Mouse (Mus musculus) left cerebral cortex, postnatal 36 days (tissue): Measurements from ENCODE around the gene Snx30. TPM values are rescaled to one million over a fixed set of nuclear protein-coding genes. Genes with fewer than 3 reads are reported as not detected.

ENCODE experiments used
- DNase-seq, 2 experiments: peaks; one replicate each; pipeline ENCODE4 v3.0.0; 2021 to 2022; ENCODE audit warnings: low spot score in 2 of 2, mixed read lengths in 1 of 2
- intact Hi-C: fragments of 180-260 bp; cut with DNase I; formaldehyde crosslinking; loops from one replicate; pipeline ENCODE4 v1.15.1; 2025
- total RNA-seq, 2 experiments: library from RNA; stranded (reverse); gene quantifications; 2 replicates each; pipeline ENCODE4 v1.2.3; 2021

Gene Snx30
- total RNA-seq, 2 experiments from 2014 or later: 31.8 to 33.8 TPM

DNA sequence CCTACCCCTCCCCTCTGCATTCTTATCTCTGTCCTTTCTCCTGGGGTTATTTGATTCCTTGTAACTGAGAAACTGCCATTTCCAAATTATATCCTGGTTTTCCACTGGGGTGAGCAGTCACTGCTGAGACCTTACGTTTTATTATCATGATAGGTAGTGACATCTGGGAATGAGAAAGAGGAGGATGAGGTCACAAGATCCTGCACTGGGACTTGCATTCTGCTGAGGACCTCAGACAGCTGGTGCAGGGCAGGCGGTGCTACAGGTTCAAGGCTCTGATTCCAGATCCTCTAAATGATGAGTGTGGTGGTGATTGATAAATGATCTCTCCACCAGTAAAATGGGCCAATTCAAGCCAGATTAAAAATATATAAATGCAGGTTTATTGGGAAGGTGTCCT is 54.8 kb downstream of the Snx30 start:
- no peak for DNase-seq
- intact Hi-C loops: no loop called here

DNA sequence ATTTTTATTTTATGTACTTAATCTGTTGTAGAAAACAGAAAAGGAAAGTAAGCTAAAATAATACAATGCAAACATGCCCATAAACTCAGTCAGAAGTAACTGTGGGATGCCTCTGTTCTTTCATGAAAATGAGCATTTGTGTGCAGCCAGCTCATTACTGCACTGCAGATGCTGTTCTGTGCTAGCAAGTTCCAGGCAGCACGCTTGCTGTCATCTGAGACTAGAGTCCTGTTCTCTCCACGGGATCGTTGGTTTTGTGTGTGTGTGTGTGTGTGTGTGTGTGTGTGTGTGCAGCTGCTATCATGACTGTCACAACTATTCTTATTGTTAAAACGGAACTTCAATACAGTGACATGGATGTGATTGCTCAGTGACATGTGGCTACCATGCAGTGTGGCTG is 56.2 kb downstream of the Snx30 start:
- DNase-seq: no peak
- intact Hi-C loops: no loop called here

DNA sequence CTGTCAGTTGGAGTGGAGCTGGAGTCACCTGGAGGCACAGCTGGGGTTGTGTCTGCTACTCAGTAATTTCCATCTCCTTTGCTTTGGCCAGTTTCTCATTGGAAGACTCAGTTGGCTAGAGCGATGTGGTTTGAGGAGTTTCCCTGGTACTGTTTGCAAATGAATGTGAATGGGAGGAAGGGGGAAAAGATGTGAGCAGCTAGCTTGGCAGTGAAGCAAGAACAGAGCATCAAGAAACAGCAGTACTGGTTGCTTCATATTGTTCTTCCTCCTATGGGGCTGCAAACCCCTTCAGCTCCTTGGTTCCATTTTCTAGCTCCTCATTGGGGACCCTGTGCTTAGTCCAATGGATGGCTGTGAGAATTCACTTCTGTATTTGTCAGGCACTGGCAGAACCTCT is 56.7 kb downstream of the Snx30 start:
- intact Hi-C loops: no loop called here
- no peak for DNase-seq

DNA sequence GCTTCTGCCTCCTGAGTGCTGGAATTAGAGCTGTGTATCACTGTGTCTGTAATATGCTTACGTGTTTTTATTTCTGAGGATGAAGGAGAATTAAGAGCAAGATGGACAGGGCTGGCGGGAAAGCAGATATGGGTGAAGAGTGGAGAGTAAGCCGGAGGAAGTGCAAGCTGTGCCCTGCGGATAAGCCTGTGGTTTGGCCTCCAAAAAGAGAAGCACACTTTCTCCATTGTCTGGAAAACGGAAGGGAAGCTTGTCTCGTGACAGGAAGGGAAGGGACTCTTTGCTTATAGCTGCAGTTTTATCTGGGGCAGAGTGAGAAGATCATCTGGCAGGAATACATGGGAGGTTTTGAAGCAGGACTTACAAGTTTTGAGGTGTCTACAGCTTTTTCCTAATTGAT is 58.2 kb downstream of the Snx30 start:
- intact Hi-C loops: no loop called here
- DNase-seq: no peak

DNA sequence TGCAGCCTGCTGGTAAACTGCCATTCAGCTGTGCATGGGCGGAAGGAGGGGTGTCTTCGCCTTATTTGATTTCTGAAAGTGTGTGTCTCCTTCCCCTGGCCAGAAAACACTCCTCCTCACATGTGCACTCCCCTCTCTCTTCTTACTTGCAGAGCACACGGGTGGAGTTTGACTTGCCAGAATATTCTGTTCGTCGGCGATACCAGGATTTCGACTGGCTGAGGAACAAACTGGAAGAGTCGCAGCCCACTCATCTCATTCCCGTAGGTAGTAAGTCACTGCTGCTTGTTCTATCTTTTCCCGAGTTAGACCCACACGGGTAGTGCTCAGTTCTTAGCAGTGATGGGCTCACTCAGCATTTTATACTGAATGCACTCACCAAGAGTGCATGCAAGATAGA is 62.4 kb downstream of the Snx30 start:
- intact Hi-C loops: no loop called here
- peak; percentile 46 to 57 for DNase-seq

DNA sequence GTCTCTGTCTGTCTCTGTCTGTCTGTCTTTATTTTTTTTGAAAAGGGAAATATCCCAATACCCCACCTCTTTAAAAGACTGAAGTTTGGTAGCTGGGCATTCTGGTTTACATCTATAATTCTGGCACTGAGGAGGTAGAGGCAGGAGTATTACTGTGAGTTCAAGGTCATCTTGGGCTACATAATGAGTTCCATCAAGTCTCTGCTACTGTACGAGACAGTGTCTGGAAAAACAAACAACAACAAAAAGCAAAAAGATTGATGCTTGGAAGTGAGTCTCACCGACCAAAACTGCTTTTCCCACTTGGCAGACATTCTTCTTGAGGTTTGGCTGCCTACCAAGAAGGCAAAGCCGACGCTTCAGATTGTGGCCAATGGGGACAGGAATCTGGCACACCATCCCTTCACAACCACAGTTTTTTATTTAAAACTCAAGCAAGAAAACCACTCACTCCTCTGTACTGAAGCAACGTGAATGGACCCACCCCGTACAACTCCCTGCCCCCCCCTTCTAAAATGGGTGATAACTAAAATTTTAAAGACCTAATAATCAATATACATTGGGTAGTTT is 63.9 kb downstream of the Snx30 start:
- no peak for DNase-seq
- intact Hi-C loops: loop anchor here (5.0 kb wide), 1 partner anchor 62 kb away; the partner anchor contains the start of gene Snx30

DNA sequence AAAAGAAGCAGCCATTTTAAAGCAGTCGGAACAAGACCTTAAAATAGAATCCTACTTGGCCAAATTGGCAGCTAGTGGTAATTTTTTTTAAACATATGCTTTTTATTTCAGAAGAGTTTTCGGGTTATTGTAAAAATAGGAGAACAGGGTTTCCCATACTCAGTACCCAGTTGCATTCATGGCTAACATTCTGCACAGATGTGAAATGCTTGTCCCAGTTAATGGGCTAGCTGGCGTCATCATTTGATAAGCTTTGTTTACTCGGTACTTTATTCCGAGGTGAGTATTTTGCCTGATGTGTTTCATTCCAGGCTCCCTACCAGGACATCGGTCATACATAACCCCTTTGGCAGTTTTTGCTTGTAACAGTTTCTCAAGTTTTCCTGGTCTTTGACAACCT is 64.8 kb downstream of the Snx30 start:
- intact Hi-C loops: loop anchor here (5.0 kb wide), 1 partner anchor 63 kb away; the partner anchor contains the start of gene Snx30
- no peak for DNase-seq

DNA sequence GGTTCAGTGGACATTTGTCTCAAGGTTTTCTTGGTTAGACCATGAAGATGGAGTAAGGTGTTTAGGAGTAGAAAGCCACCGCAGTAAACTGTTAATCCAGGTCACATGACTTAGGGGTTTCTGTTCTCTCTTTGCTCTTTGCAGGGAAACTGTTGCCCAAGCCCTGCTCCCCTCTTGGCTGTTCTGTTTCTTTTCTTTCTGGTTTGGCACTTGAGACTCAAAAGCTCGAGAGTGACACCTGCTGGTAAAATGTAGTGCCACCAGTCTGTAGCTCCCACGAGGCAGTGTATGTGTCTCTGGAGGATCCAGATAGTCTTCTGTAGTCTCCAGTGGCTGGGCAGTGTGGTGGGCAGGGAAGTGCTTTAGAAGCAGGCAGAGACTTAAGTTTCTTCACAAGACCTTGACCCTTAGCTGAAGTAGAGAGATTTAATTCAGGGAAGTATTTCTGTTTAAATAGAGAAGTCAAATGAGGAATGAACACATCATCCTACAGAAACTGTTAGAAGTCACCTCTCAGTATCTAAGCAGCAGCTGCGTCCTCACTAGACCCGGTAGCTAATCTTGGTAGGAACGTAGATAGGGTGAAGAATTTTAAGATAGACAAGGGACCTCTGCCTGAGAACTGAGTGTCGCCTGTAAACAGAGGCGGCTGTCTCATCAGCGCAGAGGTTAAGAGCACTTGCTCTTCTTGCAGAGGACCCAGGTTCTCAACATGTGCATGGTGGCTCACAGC is 65.4 kb downstream of the Snx30 start:
- intact Hi-C loops: loop anchor here (1.0 to 5.0 kb wide), 2 partner anchors 64 to 85 kb away; partner anchors contain the start of gene Snx30

DNA sequence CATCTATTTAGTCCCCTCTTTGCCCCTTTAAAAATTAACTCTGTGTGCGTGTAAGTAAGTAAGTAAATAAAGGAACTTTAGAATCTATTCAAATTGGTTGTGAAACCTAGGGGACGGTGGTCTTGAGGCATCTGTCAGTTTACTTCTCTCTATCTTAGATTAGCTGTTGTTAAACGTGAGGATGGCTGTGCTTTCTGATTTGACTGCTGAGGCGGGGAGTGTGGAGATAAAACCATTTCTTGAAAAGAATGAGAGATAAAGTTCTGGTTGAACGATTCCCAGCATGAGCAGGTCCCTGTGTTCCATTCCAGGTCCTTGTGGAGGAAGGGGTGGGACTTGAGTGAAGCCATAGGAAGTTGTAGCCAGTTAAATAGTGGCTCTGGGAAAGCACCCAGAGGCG is 67.6 kb downstream of the Snx30 start:
- no peak for DNase-seq
- intact Hi-C loops: loop anchor here (5.0 kb wide), 1 partner anchor 66 kb away; the partner anchor contains the start of gene Snx30

More for the DNA sequence above, 65.4 kb downstream of the Snx30 start:
- DNase-seq: peak; percentile 72 to 84

DNA sequence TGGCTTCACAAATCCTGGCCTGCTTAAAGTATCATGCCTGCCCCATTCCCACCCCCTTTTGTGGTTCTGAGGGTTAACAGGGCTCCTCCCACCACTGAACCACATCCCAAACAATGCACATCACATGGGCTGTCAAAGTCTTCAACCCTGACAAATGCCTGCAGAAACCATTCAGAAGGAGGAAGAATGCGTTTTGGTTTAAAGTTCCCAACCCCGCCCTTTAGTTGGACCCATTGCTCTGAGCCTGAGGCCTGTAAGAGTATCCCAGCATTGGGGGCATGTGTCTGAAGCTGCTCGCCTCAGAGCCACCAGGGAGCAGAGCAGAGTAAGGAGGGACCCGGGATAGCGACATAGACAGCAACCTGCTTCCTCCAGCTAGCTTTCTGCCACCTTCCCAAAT is 68.2 kb downstream of the Snx30 start:
- DNase-seq: no peak

DNA sequence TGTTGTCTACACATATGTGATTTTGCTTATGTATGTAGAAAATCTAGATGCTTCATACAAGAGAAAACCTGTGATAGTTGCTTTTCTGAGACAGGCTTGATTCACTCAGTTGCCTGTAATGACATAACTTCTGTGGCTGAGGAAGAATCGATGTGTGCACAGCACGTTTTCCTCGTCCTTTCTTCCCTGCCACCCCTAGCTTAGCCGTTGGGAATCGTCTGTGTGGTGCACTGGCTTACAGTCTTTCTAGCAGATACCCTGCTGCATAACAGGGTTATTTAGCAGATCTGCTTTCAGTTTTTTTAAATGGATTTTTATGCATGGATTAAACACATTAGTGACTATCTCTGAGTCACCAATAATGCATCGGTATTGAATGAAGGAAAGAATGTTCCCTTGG is 70.9 kb downstream of the Snx30 start:
- intact Hi-C loops: loop anchor here (5.0 kb wide), 1 partner anchor 249 kb away; the partner anchor contains the start of gene E130308A19Rik
- DNase-seq: no peak

More for the DNA sequence above, 68.2 kb downstream of the Snx30 start:
- intact Hi-C loops: loop anchor here (5.0 kb wide), 1 partner anchor 67 kb away; the partner anchor contains the start of gene Snx30

DNA sequence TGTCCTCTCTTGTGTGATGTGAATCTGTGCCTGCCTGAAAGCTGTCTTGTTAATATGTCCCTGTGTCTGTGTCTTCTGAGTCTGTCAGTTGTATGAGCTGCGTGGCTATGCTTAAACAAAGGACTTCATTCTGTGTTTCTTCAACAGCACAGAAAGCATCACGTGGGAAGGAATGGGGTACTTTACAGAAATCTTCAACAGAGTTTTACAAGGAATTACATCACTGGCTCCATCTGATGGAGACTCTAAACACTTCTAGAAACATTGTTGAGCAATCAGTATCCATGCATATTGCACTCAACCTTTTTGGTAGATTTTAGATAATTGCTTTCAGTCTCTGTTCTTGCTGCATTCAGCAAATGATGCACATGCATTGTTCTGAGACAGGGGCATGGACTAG is 71.4 kb downstream of the Snx30 start:
- DNase-seq: no peak
- intact Hi-C loops: loop anchor here (5.0 kb wide), 1 partner anchor 250 kb away; the partner anchor contains the start of gene E130308A19Rik

DNA sequence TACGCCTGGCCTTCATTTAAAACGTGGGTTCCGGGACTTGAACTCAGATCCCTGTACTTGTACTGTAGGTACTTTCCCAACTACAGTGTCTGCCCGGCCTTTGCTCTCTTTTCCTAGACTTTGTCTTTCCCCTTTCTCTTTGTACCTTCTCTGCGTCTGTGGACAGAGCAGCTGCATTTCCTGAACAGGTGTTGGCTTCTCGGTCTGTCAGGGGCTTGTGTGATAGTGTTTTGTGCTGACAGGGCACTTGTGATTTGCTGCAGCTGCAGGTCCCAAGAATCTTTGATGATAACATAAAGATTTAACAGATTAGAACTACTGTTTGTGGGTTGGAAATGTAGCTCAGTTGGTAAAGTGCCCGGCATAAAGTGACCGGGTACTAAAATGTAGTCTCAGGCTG is 73.0 kb downstream of the Snx30 start:
- no peak for DNase-seq
- intact Hi-C loops: loop anchor here (5.0 kb wide), 1 partner anchor 251 kb away; the partner anchor contains the start of gene E130308A19Rik

DNA sequence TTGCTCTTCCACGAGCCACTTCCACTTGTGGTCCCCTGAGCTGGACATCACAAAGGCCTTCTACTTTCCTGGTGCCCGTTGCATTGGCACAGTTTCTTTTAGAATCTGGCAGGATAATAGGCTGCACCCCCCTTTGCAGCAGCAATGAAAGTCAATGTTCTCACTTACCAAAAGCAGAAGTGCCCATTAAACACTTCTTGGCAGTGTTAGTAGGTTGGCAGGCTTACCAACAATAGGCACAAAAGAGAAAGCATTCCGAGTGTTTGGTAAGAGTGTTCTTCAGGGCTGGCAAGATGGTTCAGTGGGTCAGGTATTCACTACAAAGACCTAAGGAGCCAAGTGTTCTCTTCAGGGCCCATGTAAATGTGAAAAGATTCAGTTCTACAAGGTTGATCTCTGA is 73.8 kb downstream of the Snx30 start:
- intact Hi-C loops: loop anchor here (5.0 kb wide), 1 partner anchor 252 kb away; the partner anchor contains the start of gene E130308A19Rik

DNA sequence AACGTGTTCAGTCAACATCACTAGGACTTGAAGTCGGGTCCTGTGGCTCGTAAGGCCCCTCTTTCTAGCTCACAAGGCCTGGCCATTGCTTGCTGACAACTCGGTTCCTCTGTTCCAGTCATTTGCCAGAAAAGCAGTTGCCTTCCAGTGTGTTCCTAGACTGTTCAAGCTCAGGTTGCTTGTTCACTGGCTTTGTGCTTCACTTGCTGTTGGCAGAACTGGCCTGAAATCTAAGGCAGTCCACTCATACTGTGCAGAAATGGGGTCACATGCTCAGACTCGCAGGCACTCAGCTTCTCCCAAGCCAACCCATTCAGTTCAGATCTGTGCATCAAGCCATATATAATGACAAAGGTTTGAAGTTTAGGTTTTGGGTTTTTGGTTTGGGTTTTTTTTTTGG is 75.1 kb downstream of the Snx30 start:
- intact Hi-C loops: no loop called here
- DNase-seq: no peak

More for the DNA sequence above, 73.8 kb downstream of the Snx30 start:
- no peak for DNase-seq

DNA sequence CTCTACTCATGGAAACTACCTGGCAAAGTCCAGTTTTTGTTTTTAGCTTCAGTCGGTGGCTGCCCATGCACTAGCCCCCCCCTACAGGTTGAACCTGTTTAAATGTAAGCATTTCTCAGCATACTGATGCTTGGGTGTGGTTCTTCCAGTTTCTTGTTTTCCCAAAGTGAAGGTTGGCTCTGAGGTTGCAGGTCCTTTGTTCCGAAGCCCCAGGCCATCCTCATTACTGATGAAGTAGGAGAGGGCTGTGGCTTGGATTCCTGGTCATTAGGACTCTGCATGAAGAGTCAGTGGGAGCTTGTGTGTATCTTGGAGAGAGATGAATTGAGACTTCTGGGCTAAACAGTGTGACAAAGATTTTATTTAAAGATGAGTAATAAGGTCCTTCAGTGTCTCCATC is 75.6 kb downstream of the Snx30 start:
- intact Hi-C loops: no loop called here
- no peak for DNase-seq

DNA sequence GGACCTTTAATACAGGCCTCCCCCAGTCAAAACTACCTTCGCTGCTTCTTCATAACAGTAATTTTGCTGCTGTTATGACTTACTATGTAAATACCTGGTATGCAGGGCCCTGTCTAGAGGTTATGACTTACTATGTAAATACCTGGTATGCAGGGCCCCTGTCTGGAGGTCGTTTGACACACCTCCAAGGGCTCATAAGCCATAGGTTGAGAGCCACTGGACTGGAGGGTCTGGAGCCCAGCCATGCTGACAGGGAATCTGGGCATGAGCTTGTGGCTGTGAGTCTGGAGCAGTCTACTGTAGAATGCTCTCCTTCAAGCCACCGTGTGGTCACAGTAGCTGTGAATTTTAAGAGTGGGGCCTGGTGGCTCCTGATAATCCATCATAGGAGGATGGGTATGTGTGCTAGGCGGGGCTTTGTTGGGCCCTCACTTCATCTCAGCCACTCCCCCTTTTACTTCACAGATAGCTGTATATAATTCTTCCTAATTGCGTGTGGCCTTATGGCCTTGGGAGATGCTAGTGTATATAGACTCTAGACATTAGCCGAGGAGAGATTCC is 78.6 kb downstream of the Snx30 start:
- intact Hi-C loops: no loop called here
- DNase-seq: no peak

DNA sequence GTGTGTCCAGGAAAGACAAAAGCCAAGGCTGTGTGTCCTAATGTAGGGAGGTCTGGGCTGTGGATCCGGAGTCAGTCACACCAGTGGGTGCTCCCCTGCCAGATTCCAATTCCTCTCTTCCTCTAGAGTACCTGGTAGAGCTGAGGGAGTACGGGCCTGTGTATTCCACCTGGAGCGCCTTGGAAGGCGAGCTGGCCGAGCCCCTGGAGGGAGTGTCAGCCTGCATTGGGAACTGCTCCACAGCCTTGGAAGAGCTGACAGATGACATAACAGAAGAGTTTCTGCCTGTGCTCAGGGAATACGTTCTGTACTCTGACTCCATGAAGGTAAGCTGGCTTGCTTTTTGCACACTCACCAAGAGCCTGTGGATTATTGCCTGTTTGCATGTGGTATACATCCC is 80.6 kb downstream of the Snx30 start:
- DNase-seq: no peak
- intact Hi-C loops: no loop called here

DNA sequence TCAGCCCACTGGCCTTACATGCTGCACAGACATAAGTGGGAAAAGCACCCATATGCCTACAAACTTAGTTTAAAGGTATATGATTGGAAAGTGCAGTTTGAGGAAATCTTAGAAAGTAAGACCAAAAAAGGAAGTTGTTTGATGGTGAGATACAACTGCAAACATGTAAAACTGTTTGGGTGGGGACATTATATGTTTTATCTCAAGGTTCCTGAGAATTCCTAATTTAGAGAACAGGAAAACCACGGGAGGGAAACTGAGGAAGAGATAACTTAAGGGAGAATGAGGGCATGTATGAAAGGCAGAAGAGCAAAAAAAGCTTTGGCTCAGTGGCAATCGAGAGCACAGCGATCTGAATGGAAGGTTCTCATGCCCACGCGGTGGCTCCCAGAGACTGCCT is 81.4 kb downstream of the Snx30 start:
- no peak for DNase-seq
- intact Hi-C loops: no loop called here

DNA sequence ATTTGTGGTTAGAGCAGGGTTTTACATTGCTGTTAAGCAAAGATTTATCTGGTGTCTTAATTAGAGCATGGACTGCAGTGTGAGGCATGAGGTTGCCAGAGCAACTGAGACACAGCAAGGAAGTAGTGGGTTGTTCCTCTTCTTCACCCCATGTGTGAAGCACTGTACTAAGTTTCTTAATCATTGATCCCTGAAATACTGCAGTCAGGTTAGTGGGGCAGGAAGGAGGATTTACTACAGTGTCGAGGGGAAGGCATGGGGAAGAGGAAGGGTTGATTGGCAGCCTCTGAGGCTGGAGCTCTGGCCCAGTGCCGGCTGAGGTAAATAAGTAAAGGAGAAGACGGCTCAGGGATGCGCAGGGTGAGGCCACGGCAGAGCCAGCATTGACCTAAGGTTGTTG is 82.4 kb downstream of the Snx30 start:
- intact Hi-C loops: no loop called here
- no peak for DNase-seq
